Mouse (Mus musculus): ENCODE measurements at regions not wholly inside any gene's neighbourhood (a gene's known extent, or its start where the extent isn't known, plus 50 kb on each side); places are given as distances from the start of the nearest gene placed in this dataset.

DNA sequence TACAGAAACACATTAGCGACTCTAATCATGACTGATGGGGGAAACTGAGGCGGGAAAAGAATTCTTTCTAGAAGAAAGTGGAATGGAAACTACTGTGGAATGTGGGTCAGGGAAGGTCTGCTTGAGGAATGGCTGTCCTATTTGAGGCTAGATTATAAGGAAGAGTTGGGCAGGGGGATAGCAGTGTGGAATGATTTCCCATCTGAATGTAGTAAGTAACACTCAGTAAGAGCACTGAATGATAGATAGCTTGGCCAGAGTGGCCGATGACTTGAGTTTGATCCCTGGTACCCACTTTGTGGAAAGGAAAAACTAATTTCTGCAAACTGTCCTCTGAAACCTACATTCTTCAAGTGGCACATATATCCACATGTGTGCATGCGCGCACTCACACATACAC lies 120.5 kb upstream of the Mmadhc start:
- TF ChIP-seq CTCF (IDR thresholded peaks at IDR 0.05; ENCODE audit: low read depth): no peak
- TF ChIP-seq EP300 (IDR thresholded peaks at IDR 0.05; ENCODE audit: low read depth): no peak
